Mouse (Mus musculus) kidney, postnatal 14 days (tissue): ENCODE measurements around the gene Gm20854.
"Not testable (repeated sequence)": the region's sequence is repeated elsewhere in the genome, so short reads cannot be mapped to it uniquely, and the experiment has no call there.

Source experiments
- DNase-seq: peaks from one replicate; pipeline ENCODE4 v3.0.0; 2022; ENCODE audit warnings: mixed read lengths

Gm20854 gene

DNA sequence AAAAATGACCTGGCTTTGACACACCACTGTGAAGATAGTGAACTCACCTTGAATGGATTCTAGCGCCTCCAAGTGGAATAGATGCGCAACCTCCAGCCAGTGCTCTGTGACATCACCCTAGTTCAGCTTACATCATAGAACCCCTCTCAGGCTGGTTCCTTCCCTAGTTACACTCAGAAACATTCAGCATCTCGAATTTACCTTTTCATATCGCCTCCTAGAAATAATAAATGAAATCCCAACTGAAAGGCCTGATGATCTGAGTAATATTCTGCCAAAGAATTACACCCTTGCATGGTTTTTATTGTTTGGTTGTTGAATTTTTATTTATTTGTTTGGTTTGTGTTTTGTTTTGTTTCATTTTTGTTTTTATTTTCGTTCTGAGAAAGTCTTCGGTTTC is at the start of gene Gm20854:
TSS of gene Gm20854 (minus strand) at position 101 of the 400 bp plus-strand sequence.
- not testable (repeated sequence) for DNase-seq
